Mouse (Mus musculus) thymus, adult 2 months (tissue): ENCODE data around the gene Prickle2.

Experiments
- CTCF ChIP-seq: fragments of 200-500 bp; IDR thresholded peaks from 2 replicates; pipeline ENCODE4 v1.5.1; 2012; ENCODE audit warnings: mild to moderate bottlenecking, control low read depth, low read length, moderate library complexity, borderline replicate concordance; ENCODE audit not compliant: control insufficient read depth, poor library complexity, insufficient read depth; ENCODE audit errors: extremely low read depth
- POLR2A ChIP-seq: fragments of 200-500 bp; IDR thresholded peaks from 2 replicates; pipeline ENCODE4 v1.6.1; 2012; ENCODE audit warnings: mild to moderate bottlenecking, low read length, control low read depth, moderate library complexity; ENCODE audit not compliant: control insufficient read depth, poor library complexity, insufficient read depth; ENCODE audit errors: extremely low read depth

DNA sequence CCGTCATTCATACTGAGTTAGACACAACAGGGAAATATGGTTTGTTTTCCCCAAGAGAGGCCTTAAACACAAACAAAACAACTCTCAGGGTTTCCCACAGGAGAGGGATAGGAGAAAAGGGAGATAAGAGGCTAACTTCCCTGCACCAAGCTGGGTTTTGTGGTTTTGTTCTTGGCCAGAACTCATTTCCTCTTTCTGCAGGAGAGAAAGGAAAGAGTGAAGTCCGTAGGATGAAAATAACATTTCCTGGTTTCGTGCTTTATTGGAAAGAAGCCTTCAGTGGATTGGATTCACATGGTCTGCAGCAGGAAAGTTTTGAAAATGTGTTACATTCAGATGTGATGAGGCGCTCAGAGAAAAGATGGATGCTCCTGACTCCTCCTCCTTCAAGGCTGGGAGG lies 237.1 kb downstream of the Prickle2 start:
- TF ChIP-seq CTCF (no peak), POLR2A (no peak)
